Mouse (Mus musculus): ENCODE measurements around the gene Slc9a8. TPM values are rescaled to one million over a fixed set of nuclear protein-coding genes. Genes with fewer than 3 reads are reported as not detected.
A peak's percentile ranks its signal among the peaks of the same experiment; 100 is the strongest.
"Not testable (repeated sequence)": the region's sequence is repeated elsewhere in the genome, so short reads cannot be mapped to it uniquely, and the experiment has no call there.

Gene Slc9a8
- polyA plus RNA-seq, 1 experiment, result 23.4 TPM

DNA sequence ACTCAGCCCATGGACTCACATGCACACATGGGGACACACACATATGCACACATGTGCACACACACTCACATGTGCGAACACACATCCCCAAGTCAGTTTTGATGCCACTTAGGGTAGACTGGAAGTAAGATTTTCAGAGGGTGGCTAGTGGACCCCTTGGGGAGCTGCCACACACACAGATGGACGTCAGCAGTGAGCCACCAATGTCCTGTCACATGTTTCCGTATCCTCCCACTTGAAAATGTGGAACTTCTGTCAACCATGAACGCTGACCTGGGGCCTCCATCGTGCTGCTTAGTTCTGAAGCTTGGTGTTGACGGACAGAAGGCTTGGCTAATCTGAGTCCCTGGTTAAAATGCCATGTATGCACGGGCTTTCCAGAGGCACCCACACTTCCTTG is 39.9 kb upstream of the Slc9a8 start:
- H3K4me3 ChIP-seq (ENCODE audit: insufficient read depth, low read length), result no peak overlapping the region
- no peak for TF ChIP-seq POLR2A (IDR thresholded peaks at IDR 0.05; ENCODE audit: borderline replicate concordance, low read depth, low read length)
- TF ChIP-seq CTCF (IDR thresholded peaks at IDR 0.05; ENCODE audit: low read depth, low read length), result no peak
- peaks cover 69% of the 10 kb centered on the region for H3K4me1 ChIP-seq (ENCODE audit: control insufficient read depth, insufficient read depth, low read length)
- peak overlapping the region; percentile 66 for H3K27ac ChIP-seq (ENCODE audit: insufficient read depth, low read depth, low read length)

DNA sequence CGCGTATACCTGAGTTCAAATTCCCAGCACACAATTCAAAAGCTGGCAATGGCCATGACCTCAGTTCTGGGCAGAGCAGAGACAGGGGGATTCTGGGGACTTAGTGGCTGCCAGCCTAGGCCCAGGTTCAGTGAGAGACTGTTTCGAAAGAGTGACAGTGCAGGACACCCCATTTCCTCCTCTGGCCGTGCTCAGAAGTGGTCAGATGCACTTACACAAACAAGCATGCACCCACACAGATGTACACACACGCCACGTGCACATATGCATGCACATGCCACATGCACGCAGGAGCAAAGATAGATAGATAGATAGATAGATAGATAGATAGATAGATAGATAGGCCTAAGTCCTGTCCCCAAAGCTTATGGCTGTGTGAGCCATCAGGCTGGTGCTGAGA is 39.1 kb upstream of the Slc9a8 start:
- TF ChIP-seq CTCF (IDR thresholded peaks at IDR 0.05; ENCODE audit: low read depth, low read length) (no peak), POLR2A (IDR thresholded peaks at IDR 0.05; ENCODE audit: borderline replicate concordance, low read depth, low read length) (no peak)
- H3K27ac ChIP-seq (ENCODE audit: insufficient read depth, low read depth, low read length), result peak overlapping the region; percentile 66
- no peak overlapping the region for H3K4me3 ChIP-seq (ENCODE audit: insufficient read depth, low read length)
- peaks cover 61% of the 10 kb centered on the region for H3K4me1 ChIP-seq (ENCODE audit: control insufficient read depth, insufficient read depth, low read length)

DNA sequence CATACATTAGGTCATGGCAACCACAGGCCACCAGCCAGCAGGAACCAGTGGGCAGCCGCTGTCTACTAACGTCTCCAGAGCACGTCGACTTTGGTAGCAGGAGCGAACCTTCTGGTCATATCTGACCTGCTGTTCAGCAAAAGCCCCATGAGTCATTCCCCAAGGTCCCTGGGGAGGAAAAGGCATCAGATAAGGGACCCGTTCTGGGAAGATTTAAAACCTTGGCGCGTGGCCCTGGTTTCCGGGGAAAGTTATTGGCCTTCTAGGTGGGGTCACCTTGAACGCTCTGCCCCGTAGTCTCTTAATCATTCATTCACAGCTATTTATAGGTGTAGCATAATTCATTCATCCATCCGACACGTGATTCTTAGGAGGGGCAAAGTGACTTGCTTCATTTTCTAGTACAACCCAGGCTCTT is 37.8 kb upstream of the Slc9a8 start:
- no peak overlapping the region for H3K4me3 ChIP-seq (ENCODE audit: insufficient read depth, low read length)

DNA sequence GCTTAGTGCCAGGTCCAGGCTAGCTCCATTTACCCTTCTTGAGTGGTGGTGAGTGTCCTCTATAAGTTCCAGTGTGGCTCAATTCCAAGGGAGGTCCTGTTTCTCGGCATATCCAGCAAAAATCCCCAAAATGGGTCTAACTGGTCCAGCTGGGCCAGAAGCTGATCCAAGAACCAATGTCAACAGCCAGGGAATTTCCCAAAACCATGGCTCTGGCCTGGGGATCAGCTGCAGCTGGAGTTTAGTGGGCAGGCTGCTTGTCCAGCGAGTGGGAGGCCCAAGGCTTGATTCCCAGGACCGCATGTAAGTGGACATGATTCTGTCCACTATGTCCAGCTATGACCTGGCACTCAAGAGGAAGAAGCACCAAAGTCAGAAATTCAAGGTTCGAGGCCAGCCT is 35.1 kb upstream of the Slc9a8 start:
- Histone ChIP-seq H3K4me1 (ENCODE audit: control insufficient read depth, insufficient read depth, low read length) (peaks cover 38% of the 10 kb centered on the region), H3K27ac (ENCODE audit: insufficient read depth, low read depth, low read length) (no peak overlapping the region), H3K4me3 (ENCODE audit: insufficient read depth, low read length) (no peak overlapping the region)
- TF ChIP-seq CTCF (IDR thresholded peaks at IDR 0.05; ENCODE audit: low read depth, low read length) (no peak), POLR2A (IDR thresholded peaks at IDR 0.05; ENCODE audit: borderline replicate concordance, low read depth, low read length) (no peak)

More for the DNA sequence above, 37.8 kb upstream of the Slc9a8 start:
- peaks cover 52% of the 10 kb centered on the region for H3K4me1 ChIP-seq (ENCODE audit: control insufficient read depth, insufficient read depth, low read length)
- no peak for TF ChIP-seq POLR2A (IDR thresholded peaks at IDR 0.05; ENCODE audit: borderline replicate concordance, low read depth, low read length)
- no peak for TF ChIP-seq CTCF (IDR thresholded peaks at IDR 0.05; ENCODE audit: low read depth, low read length)
- H3K27ac ChIP-seq (ENCODE audit: insufficient read depth, low read depth, low read length), result peak overlapping the region; percentile 66

DNA sequence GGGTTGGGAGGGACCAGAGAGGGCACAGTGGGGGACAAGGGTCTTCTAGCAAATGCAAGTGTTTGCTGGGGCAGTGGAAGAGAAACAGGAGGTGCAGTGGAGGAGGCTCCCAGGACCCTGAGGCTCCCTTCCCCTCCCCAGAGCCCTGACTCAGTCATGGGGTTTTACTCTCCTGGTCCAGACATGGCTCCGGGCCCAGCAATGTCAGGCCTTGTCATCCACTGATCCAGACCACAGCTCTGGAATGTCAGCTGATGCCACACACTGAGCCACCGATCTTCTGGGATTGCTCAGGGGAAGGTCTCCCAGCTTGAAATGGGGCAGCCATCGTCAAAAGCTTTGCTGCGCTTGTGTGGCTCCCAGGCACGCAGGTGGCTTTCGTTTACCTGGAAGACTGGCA is 34.5 kb upstream of the Slc9a8 start:
- H3K27ac ChIP-seq (ENCODE audit: insufficient read depth, low read depth, low read length), result no peak overlapping the region
- no peak overlapping the region for H3K4me3 ChIP-seq (ENCODE audit: insufficient read depth, low read length)
- TF ChIP-seq CTCF (IDR thresholded peaks at IDR 0.05; ENCODE audit: low read depth, low read length), result no peak
- peaks cover 32% of the 10 kb centered on the region for H3K4me1 ChIP-seq (ENCODE audit: control insufficient read depth, insufficient read depth, low read length)

DNA sequence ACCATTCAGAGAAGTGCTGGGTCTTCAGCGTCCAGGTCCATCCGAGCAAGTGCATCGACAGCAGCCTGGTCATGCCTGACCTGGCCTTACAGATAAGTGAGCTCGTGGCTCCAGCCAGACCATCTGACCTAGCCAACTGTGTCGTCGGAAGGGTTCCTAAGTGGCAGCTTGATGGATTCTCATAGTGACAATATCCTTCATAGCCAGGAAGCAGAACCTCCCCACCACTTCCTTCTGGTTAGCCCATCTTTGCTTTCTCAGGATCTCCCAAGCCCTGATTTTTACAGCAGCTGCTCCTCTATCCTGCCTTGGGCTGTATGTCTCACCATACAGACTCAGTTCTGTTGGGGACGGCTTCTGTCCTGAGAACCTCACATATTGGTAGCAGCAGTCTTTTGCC is 27.1 kb upstream of the Slc9a8 start:
- H3K4me1 ChIP-seq (ENCODE audit: control insufficient read depth, insufficient read depth, low read length), result peaks cover 6% of the 10 kb centered on the region
- TF ChIP-seq CTCF (IDR thresholded peaks at IDR 0.05; ENCODE audit: low read depth, low read length) (no peak), POLR2A (IDR thresholded peaks at IDR 0.05; ENCODE audit: borderline replicate concordance, low read depth, low read length) (no peak)
- H3K4me3 ChIP-seq (ENCODE audit: insufficient read depth, low read length), result no peak overlapping the region
- H3K27ac ChIP-seq (ENCODE audit: insufficient read depth, low read depth, low read length), result no peak overlapping the region

DNA sequence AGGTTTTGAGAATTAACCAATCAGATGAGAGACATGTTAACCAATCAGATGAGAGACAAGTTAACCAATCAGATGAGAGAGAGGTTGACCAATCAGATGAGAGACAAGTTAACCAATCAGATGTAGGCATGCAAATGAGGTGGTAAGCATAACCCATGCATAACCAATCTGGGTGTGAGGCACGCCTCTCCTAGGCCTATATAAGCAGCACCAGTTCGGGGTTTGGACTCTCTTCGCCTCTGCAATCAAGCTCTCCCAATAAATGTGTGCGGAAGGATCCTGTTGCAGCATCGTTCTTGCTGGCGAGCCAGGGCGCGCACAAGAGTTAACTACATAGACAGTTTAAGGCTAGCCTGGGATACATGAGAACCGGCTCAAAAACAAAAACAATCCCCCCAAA is 25.1 kb upstream of the Slc9a8 start:
- H3K4me1 ChIP-seq (ENCODE audit: control insufficient read depth, insufficient read depth, low read length), result not testable (repeated sequence)

DNA sequence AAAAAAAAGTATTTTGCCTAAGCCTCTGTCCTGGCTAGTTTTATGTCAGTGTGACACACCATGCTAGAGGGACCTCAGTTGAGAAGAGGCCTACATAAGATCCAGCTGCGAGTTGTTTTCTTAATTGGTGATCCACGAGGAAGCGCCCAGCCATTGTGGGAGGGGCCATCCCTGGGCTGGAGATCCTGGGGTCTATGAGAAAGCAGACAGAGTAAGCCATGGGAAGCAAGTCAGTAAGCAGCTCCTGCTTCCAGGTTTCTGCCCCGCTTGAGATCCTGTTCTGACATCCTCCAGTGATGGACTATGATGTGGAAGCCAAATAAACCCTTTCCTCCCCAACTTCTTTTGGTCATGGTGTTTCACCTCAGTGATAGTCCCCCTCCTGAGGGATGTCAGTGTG is 22.5 kb upstream of the Slc9a8 start:
- H3K4me3 ChIP-seq (ENCODE audit: insufficient read depth, low read length), result no peak overlapping the region
- H3K4me1 ChIP-seq (ENCODE audit: control insufficient read depth, insufficient read depth, low read length), result peaks cover 6% of the 10 kb centered on the region
- TF ChIP-seq CTCF (IDR thresholded peaks at IDR 0.05; ENCODE audit: low read depth, low read length) (no peak), POLR2A (IDR thresholded peaks at IDR 0.05; ENCODE audit: borderline replicate concordance, low read depth, low read length) (no peak)
- H3K27ac ChIP-seq (ENCODE audit: insufficient read depth, low read depth, low read length), result no peak overlapping the region

More for the DNA sequence above, 25.1 kb upstream of the Slc9a8 start:
- H3K27ac ChIP-seq (ENCODE audit: insufficient read depth, low read depth, low read length); H3K4me3 ChIP-seq (ENCODE audit: insufficient read depth, low read length): not testable (repeated sequence)

DNA sequence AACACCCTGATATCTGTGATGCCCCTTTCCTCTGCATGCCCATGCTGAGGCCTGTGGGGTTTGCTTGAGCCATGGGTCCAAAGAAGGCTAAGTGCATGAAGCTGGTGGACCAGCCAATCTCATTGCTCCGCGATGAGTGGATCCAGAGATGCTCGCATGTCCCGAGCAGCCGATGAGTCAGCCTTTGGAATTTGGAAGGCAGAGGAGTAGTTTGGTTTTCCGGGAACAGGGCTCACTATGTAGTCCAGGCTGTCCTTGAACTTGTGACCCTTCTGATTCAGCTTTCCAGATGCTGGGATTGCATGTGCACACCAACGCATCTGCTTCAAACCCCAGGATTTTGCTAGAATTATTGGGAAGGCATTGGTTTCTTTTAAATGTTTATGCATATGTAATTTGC is 21.9 kb upstream of the Slc9a8 start:
- no peak for TF ChIP-seq CTCF (IDR thresholded peaks at IDR 0.05; ENCODE audit: low read depth, low read length)
- TF ChIP-seq POLR2A (IDR thresholded peaks at IDR 0.05; ENCODE audit: borderline replicate concordance, low read depth, low read length), result no peak
- no peak overlapping the region for H3K27ac ChIP-seq (ENCODE audit: insufficient read depth, low read depth, low read length)
- peaks cover 2% of the 10 kb centered on the region for H3K4me1 ChIP-seq (ENCODE audit: control insufficient read depth, insufficient read depth, low read length)
- H3K4me3 ChIP-seq (ENCODE audit: insufficient read depth, low read length), result no peak overlapping the region

DNA sequence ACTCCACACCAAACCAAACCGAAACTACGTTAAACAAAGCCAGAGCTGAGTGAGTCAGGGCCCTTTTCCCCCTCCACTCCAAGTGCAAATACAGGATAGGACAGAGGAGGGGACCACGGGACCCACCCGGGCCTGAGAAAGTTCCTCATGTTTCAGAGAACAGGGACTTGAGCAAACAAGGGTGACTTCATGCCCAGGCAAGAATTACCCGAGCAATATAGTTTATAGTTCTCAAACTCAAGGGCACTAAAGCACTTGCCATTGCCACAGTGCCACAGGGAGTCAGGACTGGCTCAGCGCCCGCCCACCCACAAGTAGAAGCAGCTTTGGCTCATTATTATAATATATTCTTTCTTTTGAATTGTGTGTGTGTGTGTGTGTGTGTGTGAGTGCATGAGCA is 18.4 kb upstream of the Slc9a8 start:
- H3K4me1 ChIP-seq (ENCODE audit: control insufficient read depth, insufficient read depth, low read length), result no peaks in the 10 kb centered on the region
- no peak for TF ChIP-seq POLR2A (IDR thresholded peaks at IDR 0.05; ENCODE audit: borderline replicate concordance, low read depth, low read length)
- no peak for TF ChIP-seq CTCF (IDR thresholded peaks at IDR 0.05; ENCODE audit: low read depth, low read length)
- H3K27ac ChIP-seq (ENCODE audit: insufficient read depth, low read depth, low read length), result no peak overlapping the region
- no peak overlapping the region for H3K4me3 ChIP-seq (ENCODE audit: insufficient read depth, low read length)

DNA sequence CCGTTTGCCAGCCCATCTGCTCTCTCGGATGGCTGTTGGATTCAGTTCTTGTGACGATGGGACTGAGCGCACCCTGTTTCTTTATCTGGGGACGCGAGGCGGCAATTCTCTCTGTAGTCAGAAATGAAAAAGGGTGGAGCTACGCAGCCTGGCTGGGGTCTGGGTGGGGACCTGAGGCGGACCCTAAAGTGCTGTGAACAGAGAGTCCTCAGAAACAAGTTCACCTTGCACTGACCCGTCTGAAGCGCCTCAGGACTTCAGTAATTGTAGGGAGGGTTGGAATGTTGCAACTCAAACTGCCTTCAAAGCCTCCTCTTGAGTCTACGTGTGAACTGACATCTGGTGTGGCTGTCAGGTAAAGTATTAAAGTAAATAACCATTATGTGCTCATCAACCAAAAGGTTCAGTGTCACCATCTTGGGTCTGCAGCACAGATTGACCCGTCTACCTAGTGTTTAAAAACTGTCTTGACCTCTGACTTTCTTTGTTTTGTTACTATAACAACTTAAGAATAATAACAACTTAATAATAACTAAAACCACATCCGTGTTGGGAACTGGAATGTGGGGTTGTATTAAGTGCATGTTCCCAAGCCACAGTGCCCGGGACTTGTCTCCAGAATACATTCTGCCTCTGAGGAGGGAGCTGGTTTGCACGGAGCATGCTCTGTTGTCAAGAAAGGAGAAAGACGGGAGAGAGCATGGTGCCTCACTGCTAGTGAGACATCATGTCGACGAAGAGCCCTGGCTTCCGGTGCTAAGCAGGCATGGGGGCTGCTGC is 16.2 kb upstream of the Slc9a8 start:
- no peak overlapping the region for H3K4me3 ChIP-seq (ENCODE audit: insufficient read depth, low read length)
- no peaks in the 10 kb centered on the region for H3K4me1 ChIP-seq (ENCODE audit: control insufficient read depth, insufficient read depth, low read length)
- TF ChIP-seq POLR2A (IDR thresholded peaks at IDR 0.05; ENCODE audit: borderline replicate concordance, low read depth, low read length) (no peak), CTCF (IDR thresholded peaks at IDR 0.05; ENCODE audit: low read depth, low read length) (no peak)
- H3K27ac ChIP-seq (ENCODE audit: insufficient read depth, low read depth, low read length), result no peak overlapping the region
